Mouse (Mus musculus) midbrain, embryonic 16.5 days (tissue): Measurements from ENCODE around the gene Clca1. TPM values are rescaled to one million over a fixed set of nuclear protein-coding genes. Genes with fewer than 3 reads are reported as not detected.
"Not testable (repeated sequence)": the region's sequence is repeated elsewhere in the genome, so short reads cannot be mapped to it uniquely, and the experiment has no call there.

ENCODE experiments used
- ATAC-seq: fragments of 200-750 bp; cut with Nextera tagmentation; 2 replicates; pipeline ENCODE4 v1.8.0; 2017; ENCODE audit warnings: moderate TSS enrichment
- H3K27ac ChIP-seq: fragments of 300-500 bp; sonication (generic); 2 replicates; pipeline ENCODE4 v1.5.1; 2014; ENCODE audit warnings: mild to moderate bottlenecking, low read length, mixed read lengths
- H3K27me3 ChIP-seq: fragments of 300-500 bp; sonication (generic); 2 replicates; pipeline ENCODE4 v1.6.1; 2014; ENCODE audit warnings: low read depth, low read length, mixed read lengths; ENCODE audit not compliant: control insufficient read depth, insufficient read depth
- H3K36me3 ChIP-seq: fragments of 300-500 bp; sonication (generic); 2 replicates; pipeline ENCODE4 v1.6.1; 2014; ENCODE audit warnings: mild to moderate bottlenecking, low read length, moderate library complexity, mixed read lengths; ENCODE audit not compliant: control insufficient read depth, insufficient read depth
- H3K4me1 ChIP-seq: fragments of 300-500 bp; sonication (generic); 2 replicates; pipeline ENCODE4 v1.6.1; 2014; ENCODE audit warnings: mild to moderate bottlenecking, low read length, mixed read lengths; ENCODE audit not compliant: control insufficient read depth, insufficient read depth
- H3K4me2 ChIP-seq: fragments of 300-500 bp; sonication (generic); 2 replicates; pipeline ENCODE4 v1.6.1; 2014; ENCODE audit warnings: mild to moderate bottlenecking, low read length, mixed read lengths
- H3K4me3 ChIP-seq: fragments of 300-500 bp; sonication (generic); 2 replicates; pipeline ENCODE4 v1.5.1; 2014; ENCODE audit warnings: low read depth, mild to moderate bottlenecking, low read length, moderate library complexity, mixed read lengths
- H3K9ac ChIP-seq: fragments of 300-500 bp; sonication (generic); 2 replicates; pipeline ENCODE4 v1.6.1; 2014; ENCODE audit warnings: low read depth, low read length, mixed read lengths
- H3K9me3 ChIP-seq: fragments of 300-500 bp; sonication (generic); replicated peaks from 2 replicates; pipeline ENCODE4 v1.6.1; 2014; ENCODE audit warnings: mild to moderate bottlenecking, low read length, mixed read lengths; ENCODE audit not compliant: control insufficient read depth, poor library complexity, severe bottlenecking
- WGBS: fragments of 180-500 bp; shearing (Covaris S2); extraction: QIAGEN DNeasy Blood & Tissue Kit; methylation state at CpG from one replicate; pipeline ENCODE4 v1.1.7; 2014; 5-methylcytosine and 5-hydroxymethylcytosine counted together
- polyA plus RNA-seq: library from polyadenylated mRNA; unstranded; fragments of >200 nt; fragmentation: Nextera tagmentation; extraction: Ambion mirVana; gene quantifications from 2 replicates; pipeline ENCODE4 v1.2.1, GENCODE M21; 2015

Gene Clca1
- polyA plus RNA-seq, result not detected in 2 replicates

DNA sequence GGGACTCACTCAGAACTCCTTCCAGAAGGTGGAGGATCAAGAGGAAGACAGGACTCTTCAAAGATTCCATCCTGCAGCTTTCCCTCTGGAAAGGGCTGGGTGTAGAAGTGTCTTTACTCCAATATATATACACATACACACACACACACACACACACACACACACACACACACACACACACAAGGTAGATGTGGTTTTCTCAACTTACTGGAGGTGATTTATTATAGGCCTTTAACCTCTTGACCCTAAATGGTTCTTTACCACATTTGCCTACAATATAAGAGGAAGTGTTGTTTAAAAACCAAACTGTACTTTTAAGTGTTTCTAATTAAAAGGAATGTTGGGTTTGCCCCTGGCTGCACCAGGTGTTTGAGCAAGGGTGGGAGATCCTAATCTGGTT lies at the start of gene Clca1:
Gene Clca1 (minus strand): TSS at position 101 of the 400 bp plus-strand sequence.
- Histone ChIP-seq H3K4me3 (no peak within 1 kb of the TSS), H3K4me2 (no peak within 1 kb of the TSS), H3K27ac (no peak within 1 kb of the TSS), H3K27me3 (no peaks in the 10 kb centered on the region), H3K9me3 (no peaks in the 10 kb centered on the region), H3K4me1 (no peaks in the 10 kb centered on the region), H3K36me3 (no peaks in the 10 kb centered on the region), H3K9ac (no peak within 1 kb of the TSS)
- no peak for ATAC-seq

DNA sequence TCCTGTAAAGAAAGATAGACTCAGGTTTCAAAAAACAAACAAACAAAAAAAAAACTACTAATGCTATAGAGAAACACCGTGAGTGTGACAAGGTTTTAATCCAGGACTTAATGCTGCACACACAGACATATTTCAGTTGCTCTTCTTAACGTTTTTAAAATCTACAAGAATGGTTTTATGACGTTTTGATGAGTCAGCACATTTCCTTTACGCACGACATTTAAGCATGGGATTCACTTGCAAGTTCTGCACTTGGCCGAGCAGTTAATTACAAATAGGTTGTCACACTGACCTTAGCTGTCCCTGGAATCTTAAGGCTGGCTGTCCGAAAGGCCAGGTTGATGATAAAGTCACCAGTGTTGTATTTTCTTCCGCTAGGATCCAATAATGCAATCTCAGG lies 48.3 kb upstream of the Clca1 start:
- WGBS, result 82% methylated on average over 8 of the region's 8 CpGs
- no peak for ATAC-seq

DNA sequence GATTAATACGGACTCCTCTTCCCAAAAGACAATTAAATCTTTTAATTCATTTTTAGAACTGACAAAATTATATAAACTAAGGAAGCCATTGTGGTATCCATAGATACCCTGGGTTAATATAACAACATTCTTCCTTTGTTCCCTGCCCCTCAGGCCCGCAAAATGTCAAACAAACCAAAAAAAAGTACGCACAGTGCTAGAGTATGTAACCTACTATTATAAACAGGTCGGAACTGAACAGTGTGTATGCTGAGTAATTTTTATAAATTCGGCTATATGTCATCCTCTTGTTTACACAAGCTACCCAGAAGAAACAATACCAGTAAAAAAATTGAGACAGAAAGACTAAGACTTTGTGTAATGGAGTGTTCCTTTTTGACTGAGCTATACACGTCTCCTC lies 45.8 kb upstream of the Clca1 start:
- Histone ChIP-seq H3K9me3 (no peaks in the 10 kb centered on the region), H3K27ac (no peak overlapping the region), H3K27me3 (no peaks in the 10 kb centered on the region), H3K36me3 (no peaks in the 10 kb centered on the region), H3K4me2 (no peak overlapping the region), H3K9ac (no peak overlapping the region), H3K4me1 (no peaks in the 10 kb centered on the region), H3K4me3 (no peak overlapping the region)
- no peak for ATAC-seq
- 87% methylated on average over 6 of the region's 6 CpGs for WGBS

More for the DNA sequence above, 48.3 kb upstream of the Clca1 start:
- no peak overlapping the region for H3K9ac ChIP-seq
- no peak overlapping the region for H3K4me3 ChIP-seq
- no peak overlapping the region for H3K27ac ChIP-seq
- H3K27me3 ChIP-seq, result no peaks in the 10 kb centered on the region
- H3K4me1 ChIP-seq, result no peaks in the 10 kb centered on the region
- no peak overlapping the region for H3K4me2 ChIP-seq
- no peaks in the 10 kb centered on the region for H3K9me3 ChIP-seq
- no peaks in the 10 kb centered on the region for H3K36me3 ChIP-seq

DNA sequence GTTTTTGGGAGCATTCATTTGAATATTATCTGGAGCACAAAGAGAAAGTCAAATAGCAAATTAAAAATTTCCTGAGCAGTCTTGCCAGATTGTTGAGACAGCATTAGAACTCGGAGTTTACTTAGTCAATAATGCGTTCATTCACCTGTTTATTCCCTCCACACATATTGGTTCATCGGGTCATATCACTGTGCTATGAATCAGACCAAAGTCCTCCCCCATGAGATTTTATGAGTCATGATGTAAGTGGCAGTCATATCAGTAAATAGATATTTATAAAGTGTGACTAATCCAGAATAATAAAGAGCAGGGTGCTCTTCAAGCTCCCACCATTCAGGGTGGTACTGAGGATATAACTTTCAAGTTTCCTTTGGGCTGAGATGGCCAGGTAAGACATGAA lies 39.8 kb upstream of the Clca1 start:
- H3K9ac ChIP-seq, result no peak overlapping the region
- H3K27me3 ChIP-seq, result no peaks in the 10 kb centered on the region
- H3K4me3 ChIP-seq, result no peak overlapping the region
- no peaks in the 10 kb centered on the region for H3K36me3 ChIP-seq
- H3K4me2 ChIP-seq, result no peak overlapping the region
- no peaks in the 10 kb centered on the region for H3K4me1 ChIP-seq
- no peak overlapping the region for H3K27ac ChIP-seq
- no peak for ATAC-seq
- no peaks in the 10 kb centered on the region for H3K9me3 ChIP-seq
- WGBS, result 95% methylated on average over 3 of the region's 3 CpGs

GRCm38 (mm10) chr3:145068964-145069363 lies 36.4 kb upstream of the Clca1 start:
- H3K4me1 ChIP-seq, result no peaks in the 10 kb centered on the region
- H3K4me2 ChIP-seq, result no peak overlapping the region
- no peak for ATAC-seq
- H3K4me3 ChIP-seq, result no peak overlapping the region
- H3K9ac ChIP-seq, result no peak overlapping the region
- H3K27ac ChIP-seq, result no peak overlapping the region
- no peaks in the 10 kb centered on the region for H3K27me3 ChIP-seq
- no peaks in the 10 kb centered on the region for H3K9me3 ChIP-seq
- no peaks in the 10 kb centered on the region for H3K36me3 ChIP-seq
- WGBS, result 84% methylated on average over 4 of the region's 4 CpGs

DNA sequence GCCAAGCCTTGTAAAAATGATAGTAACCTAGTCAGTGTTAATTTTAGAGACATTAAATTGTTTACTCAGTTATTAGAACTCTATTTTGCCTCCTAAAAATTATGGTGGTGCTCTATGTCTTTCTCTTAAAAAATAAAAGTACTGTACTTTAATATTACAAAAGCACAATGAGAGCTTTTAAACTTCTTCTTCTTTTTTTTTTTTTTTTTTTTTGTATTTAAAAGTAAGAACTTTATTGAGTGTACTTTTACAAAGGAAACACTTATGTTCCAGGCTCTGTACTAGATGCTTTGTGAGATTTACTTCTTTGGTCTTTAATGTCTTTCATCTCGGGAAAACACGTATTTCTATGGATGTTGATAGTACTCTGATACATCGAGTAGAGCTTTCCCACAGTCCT lies 22.6 kb upstream of the Clca1 start:
- not testable (repeated sequence) for H3K36me3 ChIP-seq, H3K27ac ChIP-seq, H3K4me3 ChIP-seq, H3K9ac ChIP-seq, H3K4me2 ChIP-seq, H3K9me3 ChIP-seq, H3K27me3 ChIP-seq, H3K4me1 ChIP-seq, ATAC-seq
- WGBS, result 93% methylated on average over 3 of the region's 3 CpGs

GRCm38 (mm10) chr3:145049820-145050219 lies 17.2 kb upstream of the Clca1 start:
- WGBS, result 84% methylated on average over 3 of the region's 3 CpGs
- Histone ChIP-seq H3K4me1 (no peaks in the 10 kb centered on the region), H3K27me3 (no peaks in the 10 kb centered on the region), H3K4me3 (no peak overlapping the region), H3K27ac (no peak overlapping the region), H3K36me3 (no peaks in the 10 kb centered on the region), H3K9ac (no peak overlapping the region), H3K9me3 (no peaks in the 10 kb centered on the region), H3K4me2 (no peak overlapping the region)
- no peak for ATAC-seq

- Histone ChIP-seq H3K4me3 (no peak overlapping the region), H3K9ac (no peak overlapping the region), H3K9me3 (no peaks in the 10 kb centered on the region), H3K4me1 (no peaks in the 10 kb centered on the region), H3K4me2 (no peak overlapping the region), H3K27ac (no peak overlapping the region), H3K27me3 (no peaks in the 10 kb centered on the region), H3K36me3 (no peaks in the 10 kb centered on the region)
- 71% methylated on average over 3 of the region's 3 CpGs for WGBS
- no peak for ATAC-seq
Measured at GRCm38 (mm10) chr3:145038813-145039212, 6.2 kb upstream of the Clca1 start.

- no peak overlapping the region for H3K4me3 ChIP-seq
- 60% methylated on average over 3 of the region's 3 CpGs for WGBS
- H3K27ac ChIP-seq, result no peak overlapping the region
- no peak overlapping the region for H3K9ac ChIP-seq
- no peaks in the 10 kb centered on the region for H3K36me3 ChIP-seq
- no peak overlapping the region for H3K4me2 ChIP-seq
- no peaks in the 10 kb centered on the region for H3K9me3 ChIP-seq
- H3K27me3 ChIP-seq, result no peaks in the 10 kb centered on the region
- H3K4me1 ChIP-seq, result no peaks in the 10 kb centered on the region
- no peak for ATAC-seq
Measured at GRCm38 (mm10) chr3:145028036-145028435, 4.5 kb downstream of the Clca1 start.

DNA sequence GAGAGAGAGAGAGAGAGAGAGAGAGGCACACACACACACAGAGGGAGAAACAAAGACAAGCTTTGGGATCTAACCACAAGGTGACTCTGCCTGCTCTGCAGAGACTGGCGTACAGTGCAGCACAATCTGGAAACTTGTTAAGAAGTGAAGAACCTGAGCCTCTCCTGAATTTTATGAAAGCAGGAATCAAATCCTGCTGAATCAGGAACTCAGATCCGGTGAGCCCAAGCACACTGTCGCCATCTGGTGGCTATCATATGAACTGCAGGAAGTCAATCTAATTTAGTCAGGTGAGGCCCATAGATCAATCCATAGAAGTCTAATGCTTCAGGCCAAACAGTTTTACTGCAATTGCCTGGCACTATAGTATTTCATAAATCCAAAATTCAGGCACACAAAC lies 5.8 kb downstream of the Clca1 start:
- Histone ChIP-seq H3K4me1 (no peaks in the 10 kb centered on the region), H3K27ac (no peak overlapping the region), H3K36me3 (no peaks in the 10 kb centered on the region), H3K4me2 (no peak overlapping the region), H3K9me3 (no peaks in the 10 kb centered on the region), H3K4me3 (no peak overlapping the region), H3K9ac (no peak overlapping the region), H3K27me3 (no peaks in the 10 kb centered on the region)
- 32% methylated on average over 3 of the region's 3 CpGs for WGBS
- ATAC-seq, result no peak
